Mouse (Mus musculus) CH12.LX (cell line): Measurements from ENCODE around the gene Tnik. TPM values are rescaled to one million over a fixed set of nuclear protein-coding genes. Genes with fewer than 3 reads are reported as not detected.

ENCODE experiments used
- DNase-seq: peaks from one replicate; pipeline ENCODE4 v3.0.0-alpha.2; 2013; ENCODE audit errors: extremely low read depth
- H3K27ac ChIP-seq: 2 replicates; pipeline ENCODE4 v1.5.1; 2012; ENCODE audit warnings: low read depth, mild to moderate bottlenecking, control low read depth, moderate library complexity; ENCODE audit not compliant: insufficient read depth
- H3K27me3 ChIP-seq: replicated peaks from 2 replicates; pipeline ENCODE3; 2012; ENCODE audit warnings: inconsistent platforms
- H3K36me3 ChIP-seq, 2 experiments: replicated peaks in 1 of 2; 2 replicates each; pipeline versions ENCODE3 to v1.6.1; 2012; ENCODE audit warnings: inconsistent platforms in 1 of 2, low read length in 1 of 2, mild to moderate bottlenecking in 1 of 2, mixed read lengths in 1 of 2, moderate library complexity in 1 of 2; ENCODE audit not compliant: control insufficient read depth in 1 of 2, insufficient read depth in 1 of 2
- H3K4me1 ChIP-seq, 2 experiments: 2 replicates each; pipeline ENCODE4 v1.6.1; 2012; ENCODE audit warnings: inconsistent platforms in 1 of 2, moderate library complexity in 1 of 2; ENCODE audit not compliant: insufficient read depth in 2 of 2, control insufficient read depth in 1 of 2
- H3K4me2 ChIP-seq: 2 replicates; pipeline ENCODE4 v1.6.1; 2012; ENCODE audit warnings: low read depth, mild to moderate bottlenecking, control low read depth; ENCODE audit not compliant: poor library complexity, insufficient read depth, severe bottlenecking
- H3K4me3 ChIP-seq, 3 experiments: fragments of 150-350 bp in 1 of 3; sonication (generic) in 1 of 3; replicated peaks in 1 of 3; 2 replicates each; pipeline versions ENCODE3 to v1.5.1; 2011 to 2012; ENCODE audit warnings: low read depth in 2 of 3, low read length in 2 of 3, mild to moderate bottlenecking in 2 of 3, moderate library complexity in 2 of 3, control low read depth in 1 of 3, improper control_type of control experiment in 1 of 3, inconsistent platforms in 1 of 3, mixed read lengths in 1 of 3; ENCODE audit not compliant: poor library complexity in 1 of 3
- H3K79me2 ChIP-seq: replicated peaks from 2 replicates; pipeline ENCODE4 v1.6.1; 2012; ENCODE audit warnings: mild to moderate bottlenecking, moderate library complexity; ENCODE audit not compliant: control insufficient read depth, poor library complexity, insufficient read depth, severe bottlenecking; ENCODE audit errors: extremely low read depth
- H3K9ac ChIP-seq: 2 replicates; pipeline ENCODE4 v1.6.1; 2012; ENCODE audit warnings: low read depth, mild to moderate bottlenecking, control low read depth, moderate library complexity; ENCODE audit not compliant: insufficient read depth
- H3K9me3 ChIP-seq: replicated peaks from 2 replicates; pipeline ENCODE3; 2012; ENCODE audit warnings: low read length, inconsistent platforms, mixed read lengths
- CHD2 ChIP-seq: IDR thresholded peaks from 2 replicates; pipeline ENCODE4 v1.6.1; 2011; ENCODE audit warnings: low read length, improper control_type of control experiment
- CTCF ChIP-seq, 2 experiments: IDR thresholded peaks in 1 of 2; conservative IDR thresholded peaks in 1 of 2; 2 replicates each; pipeline ENCODE4 v1.5.1; 2011 to 2012; ENCODE audit warnings: low read depth in 2 of 2, low read length in 2 of 2, improper control_type of control experiment in 1 of 2, inconsistent platforms in 1 of 2, mild to moderate bottlenecking in 1 of 2, moderate library complexity in 1 of 2
- EP300 ChIP-seq: IDR thresholded peaks from 2 replicates; pipeline ENCODE4 v1.6.1; 2011; ENCODE audit warnings: low read length, improper control_type of control experiment
- ETS1 ChIP-seq: conservative IDR thresholded peaks from 2 replicates; pipeline ENCODE4 v1.6.1; 2012; ENCODE audit warnings: low read depth, mild to moderate bottlenecking, inconsistent platforms, low read length, improper control_type of control experiment, moderate library complexity
- GABPA ChIP-seq: IDR thresholded peaks from 2 replicates; pipeline ENCODE4 v1.6.1; 2012; ENCODE audit warnings: low read depth, low read length, improper control_type of control experiment, inconsistent platforms; ENCODE audit not compliant: insufficient replicate concordance
- IRF4 ChIP-seq: IDR thresholded peaks from 2 replicates; pipeline ENCODE4 v1.6.1; 2014; ENCODE audit warnings: low read depth, mild to moderate bottlenecking, inconsistent platforms, low read length, improper control_type of control experiment
- JUN ChIP-seq: IDR thresholded peaks from 2 replicates; pipeline ENCODE4 v1.6.1; 2011; ENCODE audit warnings: low read depth, mild to moderate bottlenecking, low read length, improper control_type of control experiment, moderate library complexity; ENCODE audit not compliant: insufficient read depth
- JUND ChIP-seq: conservative IDR thresholded peaks from 2 replicates; pipeline ENCODE4 v1.6.1; 2011; ENCODE audit warnings: low read depth, low read length, improper control_type of control experiment
- KAT2A ChIP-seq: IDR thresholded peaks from 2 replicates; pipeline ENCODE4 v1.6.1; 2012; ENCODE audit warnings: low read length, improper control_type of control experiment, inconsistent platforms; ENCODE audit not compliant: insufficient replicate concordance
- MAFK ChIP-seq: IDR thresholded peaks from 2 replicates; pipeline ENCODE4 v1.6.1; 2011; ENCODE audit warnings: low read length, improper control_type of control experiment; ENCODE audit not compliant: insufficient replicate concordance
- MEF2A ChIP-seq: IDR thresholded peaks from 2 replicates; pipeline ENCODE4 v1.6.1; 2014; ENCODE audit warnings: low read depth, mild to moderate bottlenecking, inconsistent platforms, low read length, improper control_type of control experiment, borderline replicate concordance
- MXI1 ChIP-seq: IDR thresholded peaks from 2 replicates; pipeline ENCODE4 v1.6.1; 2011; ENCODE audit warnings: mild to moderate bottlenecking, low read depth, low read length, improper control_type of control experiment
- NELFE ChIP-seq: IDR thresholded peaks from 2 replicates; pipeline ENCODE4 v1.6.1; 2011; ENCODE audit warnings: low read depth, low read length, improper control_type of control experiment
- NRF1 ChIP-seq: IDR thresholded peaks from 2 replicates; pipeline ENCODE4 v1.6.1; 2014; ENCODE audit warnings: low read depth, mild to moderate bottlenecking, inconsistent platforms, low read length, improper control_type of control experiment, moderate library complexity
- PAX5 ChIP-seq: IDR thresholded peaks from 2 replicates; pipeline ENCODE4 v1.6.1; 2012; ENCODE audit warnings: low read length, inconsistent platforms, mixed read lengths
- POLR2A ChIP-seq: IDR thresholded peaks from 2 replicates; pipeline ENCODE4 v1.6.1; 2011; ENCODE audit warnings: low read depth, mild to moderate bottlenecking, improper control_type of control experiment, low read length
- RAD21 ChIP-seq: IDR thresholded peaks from 2 replicates; pipeline ENCODE4 v1.6.1; 2011; ENCODE audit warnings: low read depth, mild to moderate bottlenecking, low read length, improper control_type of control experiment, moderate library complexity
- SMC3 ChIP-seq: IDR thresholded peaks from 2 replicates; pipeline ENCODE4 v1.6.1; 2011; ENCODE audit warnings: low read depth, low read length, improper control_type of control experiment
- TBP ChIP-seq: conservative IDR thresholded peaks from 2 replicates; pipeline ENCODE4 v1.6.1; 2011; ENCODE audit warnings: low read depth, low read length, improper control_type of control experiment
- TCF12 ChIP-seq: IDR thresholded peaks from 2 replicates; pipeline ENCODE4 v1.6.1; 2014; ENCODE audit warnings: low read depth, mild to moderate bottlenecking, inconsistent platforms, low read length, improper control_type of control experiment
- USF2 ChIP-seq: conservative IDR thresholded peaks from 2 replicates; pipeline ENCODE4 v1.6.1; 2011; ENCODE audit warnings: low read depth, low read length, improper control_type of control experiment
- ZMIZ1 ChIP-seq: IDR thresholded peaks from 2 replicates; pipeline ENCODE4 v1.6.1; 2012; ENCODE audit warnings: low read depth, mild to moderate bottlenecking, inconsistent platforms, low read length, improper control_type of control experiment
- ZNF384 ChIP-seq: IDR thresholded peaks from 2 replicates; pipeline ENCODE4 v1.6.1; 2012; ENCODE audit warnings: low read depth, low read length, improper control_type of control experiment, inconsistent platforms
- dilution Hi-C: fragments of 300-500 bp; cut with MboI; formaldehyde crosslinking; loops from 2 replicates; pipeline ENCODE4 v1.14.3; 2020; ENCODE audit warnings: low sequenced_read_pairs; ENCODE audit not compliant: extremely low pct_unique_long_range_greater_than_20kb, extremely low pct_ligation_motif_present
- in situ Hi-C: fragments of 300-500 bp; cut with MboI; formaldehyde crosslinking; loops from 3 replicates; pipeline ENCODE4 v1.14.3; 2019; ENCODE audit warnings: low sequenced_read_pairs, low pct_ligation_motif_present, low pct_unique_long_range_greater_than_20kb, mixed read lengths
- polyA plus RNA-seq: library from polyadenylated mRNA; unstranded; fragments of >175 nt; gene quantifications from 2 replicates; pipeline ENCODE4 v1.2.1, GENCODE M21; 2012; ENCODE audit warnings: low read depth; ENCODE audit not compliant: insufficient read length
- total RNA-seq, 2 experiments: library from RNA; depleted of rRNA; stranded (reverse); fragments of 300-350 nt in 1 of 2; fragments of >200 nt in 1 of 2; gene quantifications; 2 replicates each; pipeline ENCODE4 v1.2.3; 2012 to 2014

The Tnik gene
- total and polyA plus RNA-seq, 3 experiments = 0.08 TPM; not detected in 2

DNA sequence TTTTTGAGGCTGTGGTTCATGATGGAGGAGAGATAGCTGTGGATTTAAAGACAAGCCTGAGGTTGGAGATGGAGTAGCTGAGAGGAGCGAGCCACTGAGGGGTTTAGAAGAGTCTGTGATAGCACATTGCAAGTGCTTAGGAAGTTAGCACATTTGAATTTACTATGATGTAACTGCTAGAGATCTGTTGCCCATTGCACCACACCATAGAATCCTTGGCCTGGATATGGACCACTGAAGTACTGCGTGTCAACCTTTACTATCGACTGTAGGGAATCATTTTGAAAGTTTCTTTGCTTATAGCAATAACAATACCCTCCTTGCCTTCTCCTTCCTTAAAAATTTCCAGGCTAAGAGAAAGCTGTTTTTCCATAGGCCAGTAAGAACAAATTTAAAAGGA lies 80.2 kb downstream of the Tnik start:
- dilution Hi-C loops (no loop called here), in situ Hi-C loops (no loop called here)
- no peak for TF ChIP-seq MEF2A
- TF ChIP-seq ZMIZ1 = no peak
- TF ChIP-seq MXI1 = no peak
- TF ChIP-seq ETS1 = no peak
- no peak for TF ChIP-seq KAT2A
- TF ChIP-seq RAD21 = no peak
- no peak for TF ChIP-seq SMC3
- TF ChIP-seq PAX5 = no peak
- TF ChIP-seq POLR2A = no peak
- no peak for TF ChIP-seq JUN
- TF ChIP-seq GABPA = no peak
- TF ChIP-seq USF2 = no peak
- no peak for DNase-seq
- H3K9me3 ChIP-seq = peaks cover 77% of the 10 kb centered on the region
- H3K4me3 ChIP-seq = no peak overlapping the region
- H3K79me2 ChIP-seq = no peaks in the 10 kb centered on the region
- no peak overlapping the region for H3K4me2 ChIP-seq
- no peaks in the 10 kb centered on the region for H3K36me3 ChIP-seq
- no peak overlapping the region for H3K27ac ChIP-seq
- H3K4me1 ChIP-seq = no peaks in the 10 kb centered on the region
- H3K9ac ChIP-seq = no peak overlapping the region
- H3K27me3 ChIP-seq = no peaks in the 10 kb centered on the region

DNA sequence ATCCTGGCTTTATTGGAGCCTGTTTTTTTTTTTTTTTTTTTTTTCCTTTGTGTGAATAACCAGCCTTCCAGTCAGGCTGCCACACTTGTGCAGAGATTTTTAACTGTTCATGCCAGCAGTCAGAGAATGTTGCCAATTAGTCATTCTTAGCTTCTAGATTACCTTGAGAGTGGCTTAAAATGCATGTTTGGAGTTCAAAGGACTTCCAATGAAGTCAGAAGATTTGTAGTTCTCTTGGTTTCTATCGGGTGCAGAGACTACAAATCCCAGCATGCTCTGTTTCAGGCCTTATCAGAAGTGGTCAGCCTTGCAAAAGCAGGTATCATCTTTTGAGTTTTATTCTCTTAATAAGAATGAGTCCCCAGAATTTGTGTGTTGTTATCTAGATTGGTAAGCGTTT lies 80.6 kb downstream of the Tnik start:
- no peak overlapping the region for H3K4me2 ChIP-seq
- H3K9me3 ChIP-seq = peaks cover 74% of the 10 kb centered on the region
- no peaks in the 10 kb centered on the region for H3K36me3 ChIP-seq
- no peaks in the 10 kb centered on the region for H3K79me2 ChIP-seq
- no peak overlapping the region for H3K9ac ChIP-seq
- no peak for TF ChIP-seq TCF12
- no peak for TF ChIP-seq RAD21
- TF ChIP-seq NELFE = no peak
- TF ChIP-seq TBP = no peak
- no peak for TF ChIP-seq USF2
- TF ChIP-seq EP300 = no peak
- no peak for TF ChIP-seq KAT2A
- TF ChIP-seq IRF4 = no peak
- TF ChIP-seq MAFK = no peak
- no peak for TF ChIP-seq MEF2A
- TF ChIP-seq ETS1 = no peak
- TF ChIP-seq CHD2 = no peak
- TF ChIP-seq NRF1 = no peak
- TF ChIP-seq CTCF (conservative IDR thresholded peaks at IDR 0.05 in 1 of 2, IDR thresholded peaks at IDR 0.05 in 1 of 2; ENCODE audit: low read depth in 2 of 2, low read length in 2 of 2) = no peak
- no peak for TF ChIP-seq ZNF384
- no peak for TF ChIP-seq JUND
- dilution Hi-C loops = no loop called here
- no peak for DNase-seq
- H3K27me3 ChIP-seq = no peaks in the 10 kb centered on the region
- H3K4me3 ChIP-seq = no peak overlapping the region
- no peaks in the 10 kb centered on the region for H3K4me1 ChIP-seq
- no peak overlapping the region for H3K27ac ChIP-seq
- in situ Hi-C loops = no loop called here
